In genomic region chr2:147974776-147975175, GRCm38 (mm10) we compare ENCODE assay signal across 25 mouse cellular contexts.
DNase-seq lines count a peak whose midpoint lies in the region; ATAC-seq lines count a peak whose summit lies in the region.
"Had no signal": no experiment of that assay in that cellular context is flagged by ENCODE, and none has a peak within 500 bp of the region (broad histone marks: within the 10 kb centered on the region; RNA-seq: fewer than 3 reads in every experiment).

No protein-coding gene starts in this region.

- DNase-seq in frontal cortex, postnatal 14 days (ENCODE audit: low spot score in 2 of 2): no peak
- DNase-seq in right cerebral cortex, adult 18-20 months: peak; percentile 38
- DNase-seq in right cerebral cortex, postnatal 14 days: no peak
- peak; percentile 45 for DNase-seq in brain, adult 2 months (ENCODE audit: low read depth, low spot score)
- peak; percentile 6 to 26 for DNase-seq in left cerebral cortex, postnatal 25 days (ENCODE audit: low spot score in 2 of 2)
- DNase-seq: adrenal gland, postnatal 36 days; cerebellum, adult 11 months; cerebellum, postnatal 14 days; gastrocnemius, postnatal 10 days; heart, postnatal 10 days; kidney, adult 2 months; liver; lung, postnatal 36 days had no signal

- no peak overlapping the region for H3K4me3 ChIP-seq in hindbrain, embryonic 13.5 days
- H3K4me3 ChIP-seq in forebrain, embryonic 12.5 days (replicated peaks): no peak overlapping the region
- H3K4me3 ChIP-seq: heart, embryonic 12.5 days; hindbrain, embryonic 10.5 days; liver, embryonic 15.5 days; lung, embryonic 15.5 days; megakaryocyte, embryonic 14.5 days; midbrain, embryonic 13.5 days had no signal

- H3K9ac ChIP-seq in hindbrain, embryonic 13.5 days: no peak overlapping the region
- H3K9ac ChIP-seq in forebrain, embryonic 12.5 days: no peak overlapping the region
- H3K9ac ChIP-seq: heart, embryonic 12.5 days; liver, embryonic 15.5 days; lung, embryonic 15.5 days; midbrain, embryonic 13.5 days had no signal

- no peak overlapping the region for H3K4me2 ChIP-seq in hindbrain, embryonic 13.5 days
- no peak overlapping the region for H3K4me2 ChIP-seq in forebrain, embryonic 12.5 days
- H3K4me2 ChIP-seq: heart, embryonic 12.5 days; liver, embryonic 15.5 days; lung, embryonic 15.5 days; midbrain, embryonic 13.5 days had no signal

- H3K36me3 ChIP-seq in hindbrain, embryonic 13.5 days: no peaks in the 10 kb centered on the region
- H3K36me3 ChIP-seq in forebrain, embryonic 12.5 days (replicated peaks): no peaks in the 10 kb centered on the region
- H3K36me3 ChIP-seq: heart, embryonic 12.5 days; hindbrain, embryonic 10.5 days; liver, embryonic 15.5 days; lung, embryonic 15.5 days; midbrain, embryonic 13.5 days had no signal

- ATAC-seq in frontal cortex, adult (ENCODE audit: low TSS enrichment): peak; percentile 57
- no peak for ATAC-seq in hindbrain, embryonic 13.5 days (ENCODE audit: low FRiP score)
- ATAC-seq in forebrain, embryonic 12.5 days (ENCODE audit: low FRiP score): no peak
- ATAC-seq: hindbrain, postnatal 0 days; midbrain, embryonic 13.5 days; Patski had no signal

- intact Hi-C loops in left cerebral cortex, postnatal 25 days (cut with DNase I): no loop called here

- H3K9me3 ChIP-seq in hindbrain, embryonic 13.5 days: no peaks in the 10 kb centered on the region
- no peaks in the 10 kb centered on the region for H3K9me3 ChIP-seq in forebrain, embryonic 12.5 days
- H3K9me3 ChIP-seq: heart, embryonic 12.5 days; hindbrain, embryonic 10.5 days; liver, embryonic 15.5 days; lung, embryonic 15.5 days; megakaryocyte, embryonic 14.5 days; midbrain, embryonic 13.5 days had no signal

- peaks cover 48% of the 10 kb centered on the region for H3K27me3 ChIP-seq in hindbrain, embryonic 13.5 days
- peaks cover 4% of the 10 kb centered on the region; the same call in 1 of the 2 replicates for H3K27me3 ChIP-seq in forebrain, embryonic 12.5 days
- H3K27me3 ChIP-seq: heart, embryonic 12.5 days; liver, embryonic 15.5 days; lung, embryonic 15.5 days; megakaryocyte, embryonic 14.5 days; Patski had no signal

- H3K4me1 ChIP-seq in hindbrain, embryonic 13.5 days (replicated peaks): no peaks in the 10 kb centered on the region
- no peaks in the 10 kb centered on the region for H3K4me1 ChIP-seq in forebrain, embryonic 12.5 days
- H3K4me1 ChIP-seq: heart, embryonic 12.5 days; hindbrain, embryonic 10.5 days; liver, embryonic 15.5 days; megakaryocyte, embryonic 14.5 days; midbrain, embryonic 13.5 days had no signal

- 70% methylated on average over 2 of the region's 2 CpGs for WGBS in hindbrain, embryonic 13.5 days
- WGBS in forebrain, embryonic 12.5 days: 51% methylated on average over 2 of the region's 2 CpGs

- no peak overlapping the region for H3K27ac ChIP-seq in hindbrain, embryonic 13.5 days
- no peak overlapping the region for H3K27ac ChIP-seq in forebrain, embryonic 12.5 days
- H3K27ac ChIP-seq: hindbrain, embryonic 10.5 days; hindbrain, postnatal 0 days; kidney, postnatal 0 days; liver, embryonic 15.5 days; lung, embryonic 15.5 days; midbrain, embryonic 13.5 days had no signal

Comparison
In these comparisons a context has a peak if more than half of its experiments do, and no peak if none do; other contexts are left out.
1. DNase-seq: peak in right cerebral cortex, adult 18-20 months (single experiment), brain, adult 2 months (single experiment) and left cerebral cortex, postnatal 25 days (2 of 2); none in frontal cortex, postnatal 14 days (0 of 2) and right cerebral cortex, postnatal 14 days (single experiment).